Mouse (Mus musculus): ENCODE results near the gene Higd1a.
A peak's percentile ranks its signal among the peaks of the same experiment; 100 is the strongest.

Higd1a gene

GRCm38 (mm10) chr9:121880840-121881239 is 22.7 kb upstream of the Higd1a start:
- peak; percentile 45 to 61 for DNase-seq (ENCODE audit: low spot score in 2 of 2)

- DNase-seq (ENCODE audit: low spot score in 2 of 2), result peak in 1 of 2 experiments; percentile 43
These were observed 19.0 kb upstream of the Higd1a start for GRCm38 (mm10) chr9:121877052-121877740.

GRCm38 (mm10) chr9:121873578-121873977 is 15.4 kb upstream of the Higd1a start:
- DNase-seq (ENCODE audit: low spot score in 2 of 2), result no peak

- no peak for DNase-seq (ENCODE audit: low spot score in 2 of 2)
These were observed 14.0 kb upstream of the Higd1a start for GRCm38 (mm10) chr9:121872062-121872683.

GRCm38 (mm10) chr9:121869973-121870515 is 11.9 kb upstream of the Higd1a start:
- no peak for DNase-seq (ENCODE audit: low spot score in 2 of 2)

GRCm38 (mm10) chr9:121869432-121869831 is 11.3 kb upstream of the Higd1a start:
- no peak for DNase-seq (ENCODE audit: low spot score in 2 of 2)

GRCm38 (mm10) chr9:121868236-121868635 is 10.1 kb upstream of the Higd1a start:
- no peak for DNase-seq (ENCODE audit: low spot score in 2 of 2)

GRCm38 (mm10) chr9:121867632-121868031 is 9.5 kb upstream of the Higd1a start:
- DNase-seq (ENCODE audit: low spot score in 2 of 2), result no peak

- DNase-seq (ENCODE audit: low spot score in 2 of 2), result no peak
These were observed 7.4 kb upstream of the Higd1a start for GRCm38 (mm10) chr9:121865425-121866008.

- no peak for DNase-seq (ENCODE audit: low spot score in 2 of 2)
These were observed 6.7 kb upstream of the Higd1a start for GRCm38 (mm10) chr9:121864837-121865236.

GRCm38 (mm10) chr9:121860921-121861320 is 2.8 kb upstream of the Higd1a start:
- DNase-seq (ENCODE audit: low spot score in 2 of 2), result no peak

GRCm38 (mm10) chr9:121859345-121859744 is 1.2 kb upstream of the Higd1a start:
- DNase-seq (ENCODE audit: low spot score in 2 of 2), result no peak

- peak; percentile 96 to 98 for DNase-seq (ENCODE audit: low spot score in 2 of 2)
These were observed 549 bp downstream of the Higd1a start for GRCm38 (mm10) chr9:121857474-121858152.

GRCm38 (mm10) chr9:121856649-121857416 is 1.3 kb downstream of the Higd1a start:
- DNase-seq (ENCODE audit: low spot score in 2 of 2), result peak in 1 of 2 experiments; percentile 44

- DNase-seq (ENCODE audit: low spot score in 2 of 2), result no peak
These were observed 3.9 kb downstream of the Higd1a start for GRCm38 (mm10) chr9:121854246-121854645.

- DNase-seq (ENCODE audit: low spot score in 2 of 2), result no peak
These were observed 10.3 kb downstream of the Higd1a start for GRCm38 (mm10) chr9:121847842-121848241.

GRCm38 (mm10) chr9:121847138-121847537 is 11.0 kb downstream of the Higd1a start:
- DNase-seq (ENCODE audit: low spot score in 2 of 2), result no peak

GRCm38 (mm10) chr9:121846526-121847118 is 11.5 kb downstream of the Higd1a start:
- DNase-seq (ENCODE audit: low spot score in 2 of 2), result no peak

GRCm38 (mm10) chr9:121842914-121843313 is 15.2 kb downstream of the Higd1a start:
- DNase-seq (ENCODE audit: low spot score in 2 of 2), result no peak

- no peak for DNase-seq (ENCODE audit: low spot score in 2 of 2)
These were observed 18.6 kb downstream of the Higd1a start for GRCm38 (mm10) chr9:121839622-121839965.
